Mouse (Mus musculus) T-helper 17 cell (primary cell): ENCODE results near the gene Atxn7l1.

Source experiments
- in situ Hi-C, 2 experiments: fragments of 300-600 bp; cut with MboI, MseI; formaldehyde crosslinking; loops; 1 replicate in 1 of 2; 2 replicates in 1 of 2; pipeline ENCODE4 v1.15.1; 2025; ENCODE audit warnings: high pct_unique_total_duplicates in 2 of 2

The Atxn7l1 gene

GRCm38 (mm10) chr12:33175621-33176554 is 28.4 kb downstream of the Atxn7l1 start:
- in situ Hi-C loops, result no loop called here

GRCm38 (mm10) chr12:33176555-33176900 is 29.0 kb downstream of the Atxn7l1 start:
- in situ Hi-C loops, result no loop called here

- in situ Hi-C loops, result loop anchor here in 1 of 2 experiments (5.0 kb wide), 1 partner anchor 33 kb away; the partner anchor contains the start of gene Atxn7l1
Observed at GRCm38 (mm10) chr12:33180421-33180820, 32.9 kb downstream of the Atxn7l1 start.

- in situ Hi-C loops, result loop anchor here in 1 of 2 experiments (5.0 kb wide), 1 partner anchor 35 kb away; the partner anchor contains the start of gene Atxn7l1
Observed at GRCm38 (mm10) chr12:33181875-33182274, 34.4 kb downstream of the Atxn7l1 start.

- in situ Hi-C loops, result loop anchor here in 1 of 2 experiments (5.0 kb wide), 1 partner anchor 35 kb away; the partner anchor contains the start of gene Atxn7l1
Observed at GRCm38 (mm10) chr12:33182428-33183137, 35.1 kb downstream of the Atxn7l1 start.

GRCm38 (mm10) chr12:33183138-33183627 is 35.7 kb downstream of the Atxn7l1 start:
- in situ Hi-C loops, result loop anchor here in 1 of 2 experiments (5.0 kb wide), 1 partner anchor 36 kb away; the partner anchor contains the start of gene Atxn7l1

GRCm38 (mm10) chr12:33184137-33184536 is 36.6 kb downstream of the Atxn7l1 start:
- in situ Hi-C loops, result loop anchor here in 1 of 2 experiments (5.0 kb wide), 1 partner anchor 37 kb away; the partner anchor contains the start of gene Atxn7l1

GRCm38 (mm10) chr12:33185046-33185445 is 37.6 kb downstream of the Atxn7l1 start:
- in situ Hi-C loops, result no loop called here

GRCm38 (mm10) chr12:33186331-33186730 is 38.8 kb downstream of the Atxn7l1 start:
- in situ Hi-C loops, result no loop called here

- in situ Hi-C loops, result no loop called here
Observed at GRCm38 (mm10) chr12:33190133-33190532, 42.6 kb downstream of the Atxn7l1 start.

- in situ Hi-C loops, result no loop called here
Observed at GRCm38 (mm10) chr12:33190633-33191032, 43.1 kb downstream of the Atxn7l1 start.

GRCm38 (mm10) chr12:33193408-33193901 is 46.0 kb downstream of the Atxn7l1 start:
- in situ Hi-C loops, result no loop called here

GRCm38 (mm10) chr12:33195175-33195574 is 47.7 kb downstream of the Atxn7l1 start:
- in situ Hi-C loops, result loop anchor here in 1 of 2 experiments (5.0 kb wide), 1 partner anchor 67 kb away; no protein-coding TSS in a partner anchor

GRCm38 (mm10) chr12:33197287-33197686 is 49.8 kb downstream of the Atxn7l1 start:
- in situ Hi-C loops, result loop anchor here in 1 of 2 experiments (5.0 kb wide), 1 partner anchor 65 kb away; no protein-coding TSS in a partner anchor

GRCm38 (mm10) chr12:33197746-33198145 is 50.3 kb downstream of the Atxn7l1 start:
- in situ Hi-C loops, result loop anchor here in 1 of 2 experiments (5.0 kb wide), 1 partner anchor 65 kb away; no protein-coding TSS in a partner anchor

- in situ Hi-C loops, result no loop called here
Observed at GRCm38 (mm10) chr12:33201068-33201467, 53.6 kb downstream of the Atxn7l1 start.

- in situ Hi-C loops, result no loop called here
Observed at GRCm38 (mm10) chr12:33201491-33202210, 54.2 kb downstream of the Atxn7l1 start.

- in situ Hi-C loops, result no loop called here
Observed at GRCm38 (mm10) chr12:33205255-33205654, 57.8 kb downstream of the Atxn7l1 start.

- in situ Hi-C loops, result no loop called here
Observed at GRCm38 (mm10) chr12:33206300-33206699, 58.8 kb downstream of the Atxn7l1 start.

GRCm38 (mm10) chr12:33210856-33211255 is 63.4 kb downstream of the Atxn7l1 start:
- in situ Hi-C loops, result no loop called here
